Mouse (Mus musculus) kidney, embryonic 14.5 days (tissue): ENCODE measurements around the gene Galntl6. TPM values are rescaled to one million over a fixed set of nuclear protein-coding genes. Genes with fewer than 3 reads are reported as not detected.
"Not testable (repeated sequence)": the region's sequence is repeated elsewhere in the genome, so short reads cannot be mapped to it uniquely, and the experiment has no call there.

Source experiments
- ATAC-seq: fragments of 200-750 bp; cut with Nextera tagmentation; 2 replicates; pipeline ENCODE4 v1.8.0; 2017; ENCODE audit warnings: moderate number of reproducible peaks, mild to moderate bottlenecking, moderate TSS enrichment, moderate library complexity; ENCODE audit not compliant: low FRiP score, low TSS enrichment
- H3K27ac ChIP-seq: fragments of 300-500 bp; sonication (generic); 2 replicates; pipeline ENCODE4 v1.5.1; 2014; ENCODE audit warnings: low read depth, mild to moderate bottlenecking, low read length, moderate library complexity, mixed read lengths
- H3K27me3 ChIP-seq: fragments of 300-500 bp; sonication (generic); 2 replicates; pipeline ENCODE4 v1.6.1; 2014; ENCODE audit warnings: mild to moderate bottlenecking, low read length; ENCODE audit not compliant: control insufficient read depth, insufficient read depth
- H3K36me3 ChIP-seq: fragments of 300-500 bp; sonication (generic); 2 replicates; pipeline ENCODE4 v1.6.1; 2014; ENCODE audit warnings: low read length, mixed read lengths; ENCODE audit not compliant: control insufficient read depth, insufficient read depth
- H3K4me1 ChIP-seq: fragments of 300-500 bp; sonication (generic); 2 replicates; pipeline ENCODE4 v1.6.1; 2014; ENCODE audit warnings: low read length, mixed read lengths; ENCODE audit not compliant: control insufficient read depth, insufficient read depth
- H3K4me2 ChIP-seq: fragments of 300-500 bp; sonication (generic); replicated peaks from 2 replicates; pipeline ENCODE4 v1.6.1; 2014; ENCODE audit warnings: low read depth, mild to moderate bottlenecking, low read length
- H3K4me3 ChIP-seq: fragments of 300-500 bp; sonication (generic); 2 replicates; pipeline ENCODE4 v1.5.1; 2014; ENCODE audit warnings: mild to moderate bottlenecking, low read length
- H3K9ac ChIP-seq: fragments of 300-500 bp; sonication (generic); 2 replicates; pipeline ENCODE4 v1.6.1; 2014; ENCODE audit warnings: low read depth, mild to moderate bottlenecking, low read length, moderate library complexity
- H3K9me3 ChIP-seq: fragments of 300-500 bp; sonication (generic); 2 replicates; pipeline ENCODE4 v1.6.1; 2016; ENCODE audit warnings: low read length; ENCODE audit not compliant: control insufficient read depth
- WGBS: fragments of 180-500 bp; shearing (Covaris S2); extraction: QIAGEN DNeasy Blood & Tissue Kit; methylation state at CpG from one replicate; pipeline ENCODE4 v1.1.7; 2014; 5-methylcytosine and 5-hydroxymethylcytosine counted together
- polyA plus RNA-seq: library from polyadenylated mRNA; unstranded; fragments of >200 nt; fragmentation: Nextera tagmentation; extraction: Ambion mirVana; gene quantifications from 2 replicates; pipeline ENCODE4 v1.2.1, GENCODE M21; 2014

Gene Galntl6
- polyA plus RNA-seq, 1 experiment from 2014 or later: 2.1 TPM

DNA sequence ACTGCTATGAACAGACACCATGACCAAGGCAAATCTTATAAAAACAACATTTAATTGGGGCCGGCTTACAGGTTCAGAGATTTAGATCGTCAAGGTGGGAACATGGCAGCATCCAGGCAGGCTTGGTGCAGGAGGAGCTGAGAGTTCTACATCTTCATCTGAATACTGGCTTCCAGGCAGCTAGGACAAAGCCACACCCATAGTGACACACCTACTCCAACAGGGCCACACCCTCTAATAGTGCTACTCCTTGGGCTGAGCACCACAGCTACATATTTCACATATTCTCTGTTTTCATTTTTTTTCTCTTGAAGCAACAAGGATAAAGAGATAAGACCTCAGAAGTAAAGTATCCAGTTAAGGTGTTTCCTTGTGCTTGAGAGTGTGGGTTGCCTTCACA lies 1149.8 kb downstream of the Galntl6 start:
- 66% methylated on average over 2 of the region's 2 CpGs for WGBS
- not testable (repeated sequence) for H3K9me3 ChIP-seq, H3K4me3 ChIP-seq, H3K27ac ChIP-seq, H3K36me3 ChIP-seq, H3K9ac ChIP-seq, H3K4me2 ChIP-seq, ATAC-seq, H3K27me3 ChIP-seq, H3K4me1 ChIP-seq

DNA sequence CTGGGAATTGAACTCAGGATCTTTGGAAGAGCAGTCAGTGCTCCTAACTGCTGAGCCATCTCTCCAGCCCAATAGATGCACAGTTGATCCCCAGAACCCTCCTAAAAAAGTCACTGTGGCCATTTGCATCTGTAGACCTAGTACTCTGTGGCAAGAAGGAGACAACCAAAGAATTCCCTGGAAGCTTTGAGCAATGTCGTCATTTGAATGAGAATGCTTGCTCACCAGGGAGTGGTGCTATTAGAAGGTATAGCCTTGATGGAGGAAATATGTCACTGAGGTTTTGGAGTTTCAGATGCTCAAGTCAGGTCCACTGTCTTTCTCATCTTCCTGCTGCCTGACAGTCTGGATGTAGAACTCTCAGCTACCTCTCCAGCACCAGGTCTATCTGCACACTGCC lies 1151.5 kb downstream of the Galntl6 start:
- H3K36me3 ChIP-seq: no peaks in the 10 kb centered on the region
- no peak overlapping the region for H3K27ac ChIP-seq
- no peaks in the 10 kb centered on the region for H3K27me3 ChIP-seq
- H3K4me3 ChIP-seq: no peak overlapping the region
- 76% methylated on average over 1 of the region's 1 CpGs for WGBS
- no peaks in the 10 kb centered on the region for H3K9me3 ChIP-seq
- no peak overlapping the region for H3K4me2 ChIP-seq
- H3K4me1 ChIP-seq: no peaks in the 10 kb centered on the region
- no peak for ATAC-seq
- H3K9ac ChIP-seq: no peak overlapping the region

DNA sequence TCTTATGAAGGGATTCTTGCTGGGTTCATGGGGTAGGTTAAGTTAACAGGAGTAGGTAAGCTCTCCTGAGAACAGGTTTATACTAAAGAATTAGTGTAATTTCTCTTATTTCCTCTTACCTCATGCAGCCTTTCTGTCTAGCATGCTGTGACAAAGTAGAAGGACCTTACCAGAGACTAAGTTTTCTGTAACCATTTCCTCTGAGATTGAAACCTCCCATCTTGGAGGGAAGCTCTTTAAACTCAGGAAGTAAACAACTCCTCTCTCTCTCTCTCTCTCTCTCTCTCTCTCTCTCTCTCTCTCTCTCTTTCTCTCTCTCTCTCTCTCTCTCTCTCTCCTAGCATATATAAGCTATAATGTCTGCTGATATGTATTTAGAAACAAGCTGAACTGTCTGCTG lies 1153.6 kb downstream of the Galntl6 start:
- no peak for ATAC-seq
- no peaks in the 10 kb centered on the region for H3K36me3 ChIP-seq
- H3K27ac ChIP-seq: no peak overlapping the region
- no peaks in the 10 kb centered on the region for H3K27me3 ChIP-seq
- no peak overlapping the region for H3K4me2 ChIP-seq
- no peaks in the 10 kb centered on the region for H3K4me1 ChIP-seq
- H3K4me3 ChIP-seq: no peak overlapping the region
- no peak overlapping the region for H3K9ac ChIP-seq
- no peaks in the 10 kb centered on the region for H3K9me3 ChIP-seq

DNA sequence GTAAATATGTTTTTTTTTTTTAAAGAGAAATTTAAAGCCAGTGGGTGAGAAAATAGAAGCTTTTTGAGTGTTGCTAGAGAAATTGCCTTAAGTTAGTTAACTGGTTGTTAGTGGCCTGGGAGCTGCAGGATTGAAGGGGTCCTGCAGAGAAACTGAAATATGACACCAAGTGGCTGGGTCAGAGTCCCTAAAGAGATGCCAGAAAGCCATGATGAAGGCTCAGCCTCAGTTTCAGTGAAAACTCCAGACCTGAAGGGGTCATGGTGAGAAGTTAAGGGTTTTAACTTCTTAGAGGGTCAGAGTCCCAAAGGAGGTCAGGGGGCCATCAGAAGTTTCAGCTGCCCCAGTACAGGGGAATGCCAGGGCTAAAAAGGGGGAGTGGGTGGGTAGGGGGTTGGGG lies 1155.0 kb downstream of the Galntl6 start:
- Histone ChIP-seq H3K4me2 (no peak overlapping the region), H3K27me3 (no peaks in the 10 kb centered on the region), H3K4me1 (no peaks in the 10 kb centered on the region), H3K9ac (no peak overlapping the region), H3K9me3 (no peaks in the 10 kb centered on the region), H3K4me3 (no peak overlapping the region), H3K27ac (no peak overlapping the region), H3K36me3 (no peaks in the 10 kb centered on the region)
- ATAC-seq: no peak

DNA sequence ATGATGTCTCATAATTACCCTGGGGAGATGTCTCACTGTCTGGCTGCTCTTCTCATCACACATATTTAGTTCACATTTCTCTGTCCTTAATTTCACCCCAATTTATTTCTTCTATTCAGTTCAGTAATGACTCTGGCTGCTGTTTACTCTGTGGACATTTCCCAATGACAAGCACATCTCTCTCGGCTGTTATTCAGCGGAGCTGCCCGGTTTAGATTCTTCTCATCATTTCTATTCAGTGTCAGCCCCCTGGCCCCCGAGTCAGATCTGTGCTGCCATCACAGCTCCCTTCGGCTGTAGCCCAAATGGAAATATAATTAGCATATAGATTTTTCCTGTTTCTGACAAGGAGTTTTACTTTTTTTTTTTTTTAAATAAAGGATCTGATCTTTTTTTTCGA lies 1158.4 kb downstream of the Galntl6 start:
- H3K4me2 ChIP-seq: no peak overlapping the region
- ATAC-seq: no peak
- H3K27ac ChIP-seq: no peak overlapping the region
- H3K4me3 ChIP-seq: no peak overlapping the region
- H3K27me3 ChIP-seq: no peaks in the 10 kb centered on the region
- H3K36me3 ChIP-seq: no peaks in the 10 kb centered on the region
- H3K4me1 ChIP-seq: no peaks in the 10 kb centered on the region
- WGBS: 42% methylated on average over 6 of the region's 6 CpGs
- no peak overlapping the region for H3K9ac ChIP-seq
- no peaks in the 10 kb centered on the region for H3K9me3 ChIP-seq

DNA sequence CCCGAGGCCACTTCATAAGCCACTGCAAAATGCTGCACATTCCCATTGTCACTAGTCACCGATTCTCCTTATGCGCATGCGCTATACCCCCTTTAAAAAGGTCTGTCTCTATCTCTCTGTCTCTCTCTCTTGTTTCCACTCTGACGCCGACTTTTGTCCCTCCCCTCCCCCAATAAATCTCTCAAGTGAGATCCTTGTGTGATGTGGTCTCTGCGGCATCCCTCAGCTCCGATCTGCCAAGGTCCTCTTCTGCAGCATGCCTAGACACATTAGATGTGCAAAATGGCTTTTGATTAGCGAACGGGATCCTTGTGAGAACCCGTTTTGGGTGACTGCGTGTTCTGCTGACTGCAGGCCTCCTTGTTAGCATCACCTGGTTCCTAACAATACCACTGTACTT lies 1168.8 kb downstream of the Galntl6 start:
- Histone ChIP-seq H3K4me2 (no peak overlapping the region), H3K9me3 (no peaks in the 10 kb centered on the region), H3K9ac (no peak overlapping the region), H3K27me3 (no peaks in the 10 kb centered on the region), H3K4me1 (no peaks in the 10 kb centered on the region), H3K27ac (no peak overlapping the region), H3K4me3 (no peak overlapping the region), H3K36me3 (no peaks in the 10 kb centered on the region)
- ATAC-seq: no peak
- 85% methylated on average over 12 of the region's 12 CpGs for WGBS

DNA sequence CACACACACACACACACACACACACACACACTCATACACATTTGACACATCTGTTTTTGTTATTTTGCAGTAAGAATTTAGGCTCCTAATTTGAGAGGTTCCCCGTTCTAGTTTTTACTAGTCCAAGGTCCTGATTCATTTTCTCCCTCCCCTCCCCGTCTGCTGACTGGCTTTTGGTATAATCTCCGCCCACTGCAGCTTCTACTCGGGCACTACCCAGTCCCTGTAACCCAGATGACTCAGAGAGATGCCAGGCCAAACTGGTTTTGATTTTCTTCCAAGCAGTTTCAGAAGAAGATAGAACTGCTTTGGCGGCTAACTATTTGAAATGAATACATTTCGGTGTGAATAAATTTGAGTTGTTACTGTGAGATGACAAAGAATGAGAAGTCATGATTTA lies 1170.5 kb downstream of the Galntl6 start:
- H3K27me3 ChIP-seq: no peaks in the 10 kb centered on the region
- H3K36me3 ChIP-seq: no peaks in the 10 kb centered on the region
- no peak for ATAC-seq
- no peaks in the 10 kb centered on the region for H3K4me1 ChIP-seq
- no peak overlapping the region for H3K27ac ChIP-seq
- no peak overlapping the region for H3K4me3 ChIP-seq
- WGBS: 55% methylated on average over 6 of the region's 6 CpGs
- H3K9ac ChIP-seq: no peak overlapping the region
- H3K9me3 ChIP-seq: no peaks in the 10 kb centered on the region
- H3K4me2 ChIP-seq: no peak overlapping the region

DNA sequence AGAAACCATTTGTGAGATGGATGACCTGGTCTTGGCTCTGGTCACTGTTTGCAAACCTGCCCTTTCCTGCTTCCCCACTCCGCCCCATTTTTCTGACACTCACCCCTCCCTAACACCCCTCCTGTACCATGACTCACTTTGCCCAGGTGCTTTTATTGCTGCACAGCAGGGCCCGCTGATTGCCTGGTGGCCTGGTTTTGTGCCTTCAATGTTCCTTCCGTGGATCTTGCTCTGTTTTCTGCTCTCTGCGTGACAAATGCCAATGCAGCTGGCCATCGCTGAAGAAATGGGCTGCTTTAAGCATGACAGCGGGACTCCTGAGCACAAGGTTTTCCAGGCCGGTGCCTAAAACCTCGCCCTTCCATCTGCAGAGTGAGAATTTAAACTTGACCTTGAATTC lies 1171.1 kb downstream of the Galntl6 start:
- no peak overlapping the region for H3K4me3 ChIP-seq
- no peaks in the 10 kb centered on the region for H3K4me1 ChIP-seq
- 66% methylated on average over 8 of the region's 8 CpGs for WGBS
- H3K27ac ChIP-seq: no peak overlapping the region
- no peak overlapping the region for H3K4me2 ChIP-seq
- H3K9ac ChIP-seq: no peak overlapping the region
- no peaks in the 10 kb centered on the region for H3K36me3 ChIP-seq
- H3K9me3 ChIP-seq: no peaks in the 10 kb centered on the region
- no peak for ATAC-seq
- H3K27me3 ChIP-seq: no peaks in the 10 kb centered on the region

DNA sequence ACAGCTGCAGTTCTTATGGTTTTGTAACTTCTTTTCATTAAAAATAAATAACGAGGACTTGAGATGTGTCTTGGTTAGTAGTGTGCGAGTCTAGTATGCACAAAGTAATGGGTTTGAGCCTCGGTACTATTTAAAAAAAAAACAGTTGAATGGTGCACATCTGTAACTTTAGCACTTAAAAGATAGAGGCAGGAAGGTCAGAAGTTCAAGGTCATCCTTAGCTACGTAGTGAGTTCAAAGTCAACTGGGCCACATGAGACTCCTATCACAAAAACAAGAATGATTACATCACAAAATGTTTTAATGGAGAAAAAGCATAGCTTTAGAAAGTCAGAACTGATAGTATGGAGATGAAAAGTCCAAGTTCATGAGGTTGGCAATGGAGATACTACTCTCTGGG lies 1175.2 kb downstream of the Galntl6 start:
- WGBS: 81% methylated on average over 4 of the region's 4 CpGs
- Histone ChIP-seq H3K4me1 (no peaks in the 10 kb centered on the region), H3K4me3 (no peak overlapping the region), H3K9ac (no peak overlapping the region), H3K36me3 (no peaks in the 10 kb centered on the region), H3K27me3 (no peaks in the 10 kb centered on the region), H3K4me2 (no peak overlapping the region), H3K27ac (no peak overlapping the region), H3K9me3 (no peaks in the 10 kb centered on the region)
- no peak for ATAC-seq

DNA sequence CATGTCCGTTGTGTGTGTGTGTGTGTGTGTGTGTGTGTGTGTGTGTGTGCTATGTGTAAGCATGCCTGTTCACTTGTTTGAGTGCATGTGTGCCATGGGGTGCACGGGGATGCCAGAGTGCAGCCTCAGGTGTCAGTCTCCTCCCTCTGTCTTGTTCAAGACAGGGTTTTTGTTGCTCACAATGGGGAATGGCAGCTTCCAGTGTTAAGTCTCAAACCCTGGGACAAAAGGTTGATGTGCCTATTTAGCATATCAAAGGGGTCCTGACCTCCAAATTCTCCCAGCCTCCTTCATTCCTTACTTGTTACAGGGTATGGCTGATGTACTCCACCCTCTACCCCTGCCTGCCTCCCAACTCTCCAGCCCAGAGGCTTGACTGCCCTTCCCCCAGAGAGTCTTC lies 1179.6 kb downstream of the Galntl6 start:
- H3K9ac ChIP-seq: no peak overlapping the region
- no peak overlapping the region for H3K27ac ChIP-seq
- no peaks in the 10 kb centered on the region for H3K27me3 ChIP-seq
- 0 out of 2 replicates have a peak, but pooled peaks have one; percentile 32 for ATAC-seq
- 33% methylated on average over 2 of the region's 2 CpGs for WGBS
- H3K4me3 ChIP-seq: no peak overlapping the region
- no peaks in the 10 kb centered on the region for H3K9me3 ChIP-seq
- no peaks in the 10 kb centered on the region for H3K36me3 ChIP-seq
- H3K4me2 ChIP-seq: no peak overlapping the region
- H3K4me1 ChIP-seq: no peaks in the 10 kb centered on the region
